Mouse (Mus musculus): Measurements from ENCODE around the gene Tmcc2.

Tmcc2 gene

GRCm38 (mm10) chr1:132389886-132390585 is 1.0 kb downstream of the Tmcc2 start:
- peak; percentile 60 for DNase-seq

GRCm38 (mm10) chr1:132388813-132389803 is 2.0 kb downstream of the Tmcc2 start:
- DNase-seq = no peak

- DNase-seq = no peak
Measured at GRCm38 (mm10) chr1:132387943-132388342, 3.1 kb downstream of the Tmcc2 start.

GRCm38 (mm10) chr1:132386266-132386665 is 4.8 kb downstream of the Tmcc2 start:
- DNase-seq = no peak

GRCm38 (mm10) chr1:132385711-132386110 is 5.4 kb downstream of the Tmcc2 start:
- no peak for DNase-seq

- DNase-seq = no peak
Measured at GRCm38 (mm10) chr1:132385266-132385665, 5.8 kb downstream of the Tmcc2 start.

GRCm38 (mm10) chr1:132384001-132384554 is 7.0 kb downstream of the Tmcc2 start:
- no peak for DNase-seq

- no peak for DNase-seq
Measured at GRCm38 (mm10) chr1:132381929-132382328, 9.2 kb downstream of the Tmcc2 start.

GRCm38 (mm10) chr1:132380550-132381100 is 10.5 kb downstream of the Tmcc2 start:
- DNase-seq = no peak

GRCm38 (mm10) chr1:132377811-132378210 is 13.3 kb downstream of the Tmcc2 start:
- DNase-seq = no peak

GRCm38 (mm10) chr1:132377055-132377365 is 14.1 kb downstream of the Tmcc2 start:
- peak; percentile 47 for DNase-seq

GRCm38 (mm10) chr1:132376211-132377054 is 14.6 kb downstream of the Tmcc2 start:
- no peak for DNase-seq

- no peak for DNase-seq
Measured at GRCm38 (mm10) chr1:132375256-132375655, 15.8 kb downstream of the Tmcc2 start.

- no peak for DNase-seq
Measured at GRCm38 (mm10) chr1:132374873-132375244, 16.2 kb downstream of the Tmcc2 start.

- DNase-seq = peak; percentile 88
Measured at GRCm38 (mm10) chr1:132374140-132374872, 16.8 kb downstream of the Tmcc2 start.

GRCm38 (mm10) chr1:132372896-132373534 is 18.1 kb downstream of the Tmcc2 start:
- no peak for DNase-seq

- no peak for DNase-seq
Measured at GRCm38 (mm10) chr1:132372354-132372753, 18.7 kb downstream of the Tmcc2 start.

- no peak for DNase-seq
Measured at GRCm38 (mm10) chr1:132371298-132372081, 19.6 kb downstream of the Tmcc2 start.

- peak; percentile 52 for DNase-seq
Measured at GRCm38 (mm10) chr1:132370681-132371173, 20.4 kb downstream of the Tmcc2 start.

All from kidney, postnatal 10 days (tissue).